Mouse (Mus musculus) liver, adult 2 months (tissue): Measurements from ENCODE around the gene Zfp652.

ENCODE experiments used
- CTCF ChIP-seq: fragments of 200-500 bp; IDR thresholded peaks from 2 replicates; pipeline ENCODE4 v1.5.1; 2011; ENCODE audit warnings: low read depth, low read length, control low read depth
- POLR2A ChIP-seq: fragments of 200-500 bp; IDR thresholded peaks from 2 replicates; pipeline ENCODE4 v1.6.1; 2011; ENCODE audit warnings: low read length, control low read depth; ENCODE audit not compliant: insufficient read depth; ENCODE audit errors: extremely low read depth

- TF ChIP-seq CTCF (no peak), POLR2A (no peak)
These were observed 52.3 kb downstream of the Zfp652 start for GRCm38 (mm10) chr11:95764806-95765205.
